Mouse (Mus musculus): ENCODE measurements around the gene Gtf3c1.

DNA sequence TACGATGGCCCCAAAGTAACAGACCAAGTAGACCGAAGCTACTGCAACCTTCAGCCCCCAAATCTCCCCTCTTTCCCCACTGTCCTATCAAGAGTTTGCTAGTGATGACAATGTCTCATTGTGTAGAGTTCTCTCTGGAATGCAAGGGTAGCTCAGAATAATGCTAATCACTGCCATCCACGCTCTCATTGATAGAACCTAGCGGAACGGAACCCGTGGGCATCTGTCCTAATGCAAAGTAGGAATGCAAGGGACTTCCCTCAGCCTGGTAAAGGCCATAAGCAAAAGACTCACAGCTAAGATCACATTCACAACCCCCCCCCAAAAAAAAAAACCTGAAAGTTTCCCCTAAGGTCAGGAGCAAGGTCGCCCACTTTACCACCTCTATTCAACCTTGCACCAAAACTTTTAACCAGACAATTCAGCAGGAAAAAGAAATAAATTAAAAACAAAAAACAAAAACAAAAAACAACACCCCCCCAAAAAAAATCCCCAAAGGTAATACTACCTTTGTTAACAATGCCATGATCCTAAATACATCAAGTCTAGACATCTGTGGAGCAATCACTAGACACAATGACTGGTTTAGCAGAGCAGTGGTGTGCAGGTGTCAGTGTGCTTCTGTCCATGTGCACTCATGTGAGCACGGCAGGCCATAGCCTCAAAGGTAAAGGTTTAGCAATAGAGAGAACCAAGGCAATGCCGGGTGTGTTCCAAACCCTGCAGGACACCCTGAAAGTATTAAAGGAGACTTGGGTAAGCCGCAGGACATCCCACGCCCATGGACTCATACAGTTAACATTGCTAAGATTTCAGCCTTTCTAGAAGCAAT, 109.8 kb downstream of the Gtf3c1 start:
- TF ChIP-seq CTCF (IDR thresholded peaks at IDR 0.05; ENCODE audit: control insufficient read depth, insufficient read depth, low read length) (no peak), POLR2A (IDR thresholded peaks at IDR 0.05; ENCODE audit: borderline replicate concordance, control insufficient read depth, low read depth, low read length) (no peak)

Measured in bone marrow, adult 2 months (tissue).